Comparison of ENCODE assay signal across 9 mouse cellular contexts in the genomic region with DNA sequence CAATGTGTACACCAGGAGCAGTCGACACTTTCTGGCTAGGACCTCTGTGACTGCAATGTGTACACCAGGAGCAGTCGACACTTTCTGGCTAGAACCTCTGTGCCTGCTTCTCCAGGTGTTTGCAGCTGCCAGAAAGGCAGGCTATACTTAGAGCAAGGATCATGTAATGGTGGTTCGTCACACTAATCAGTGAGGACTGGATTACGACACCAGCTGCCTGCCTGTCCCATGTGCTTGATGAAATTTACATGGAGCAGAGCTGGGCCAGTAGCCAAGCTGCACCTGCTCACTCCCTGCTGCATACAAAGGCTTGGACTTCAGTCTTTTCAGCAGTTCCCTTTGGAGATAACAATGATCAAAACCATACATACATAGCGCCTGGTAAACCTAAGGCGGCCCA. TPM values are rescaled to one million over a fixed set of nuclear protein-coding genes. Genes with fewer than 3 reads are reported as not detected.
DNase-seq lines count a peak whose midpoint lies in the region; ATAC-seq lines count a peak whose summit lies in the region.
"Had no signal": no experiment of that assay in that cellular context is flagged by ENCODE, and none has a peak within 500 bp of the region (broad histone marks: within the 10 kb centered on the region; RNA-seq: fewer than 3 reads in every experiment).

No protein-coding gene starts in this region.

- H3K9ac ChIP-seq in forebrain, embryonic 14.5 days (ENCODE audit: low read length), result peak overlapping the region; percentile 54; the same call in 1 of the 2 replicates
- H3K9ac ChIP-seq in hindbrain, embryonic 12.5 days, result peak overlapping the region; percentile 43; the same call in 1 of the 2 replicates
- no peak overlapping the region for H3K9ac ChIP-seq in limb, embryonic 13.5 days
- peak overlapping the region; percentile 55; the same call in 1 of the 2 replicates for H3K9ac ChIP-seq in midbrain, embryonic 13.5 days (replicated peaks)

- peak; percentile 92 for ATAC-seq in forebrain, embryonic 14.5 days
- ATAC-seq in hindbrain, embryonic 12.5 days (ENCODE audit: low FRiP score), result peak; percentile 92
- peak; percentile 85 for ATAC-seq in limb, embryonic 13.5 days (ENCODE audit: low FRiP score, low read depth)
- ATAC-seq in midbrain, embryonic 13.5 days, result peak; percentile 91

- H3K9me3 ChIP-seq in forebrain, embryonic 14.5 days (replicated peaks; ENCODE audit: control insufficient read depth, low read length), result no peaks in the 10 kb centered on the region
- H3K9me3 ChIP-seq in hindbrain, embryonic 12.5 days (replicated peaks), result no peaks in the 10 kb centered on the region
- H3K9me3 ChIP-seq in limb, embryonic 13.5 days, result no peaks in the 10 kb centered on the region
- no peaks in the 10 kb centered on the region for H3K9me3 ChIP-seq in midbrain, embryonic 13.5 days
- H3K9me3 ChIP-seq: megakaryocyte, embryonic 14.5 days had no signal

- H3K27me3 ChIP-seq in forebrain, embryonic 14.5 days (replicated peaks; ENCODE audit: control insufficient read depth, insufficient read depth, low read length), result no peaks in the 10 kb centered on the region
- no peaks in the 10 kb centered on the region for H3K27me3 ChIP-seq in hindbrain, embryonic 12.5 days
- H3K27me3 ChIP-seq in limb, embryonic 13.5 days, result no peaks in the 10 kb centered on the region
- H3K27me3 ChIP-seq in midbrain, embryonic 13.5 days, result no peaks in the 10 kb centered on the region
- H3K27me3 ChIP-seq: megakaryocyte, embryonic 14.5 days had no signal

- peak overlapping the region; percentile 96 for H3K27ac ChIP-seq in forebrain, embryonic 14.5 days (ENCODE audit: low read depth, low read length)
- peak overlapping the region; percentile 95 for H3K27ac ChIP-seq in hindbrain, embryonic 12.5 days
- peak overlapping the region; percentile 97; the same call in 1 of the 2 replicates for H3K27ac ChIP-seq in limb, embryonic 13.5 days
- H3K27ac ChIP-seq in midbrain, embryonic 13.5 days, result peak overlapping the region; percentile 94

- H3K4me3 ChIP-seq in forebrain, embryonic 14.5 days (ENCODE audit: low read depth, low read length), result no peak overlapping the region
- H3K4me3 ChIP-seq in hindbrain, embryonic 12.5 days, result no peak overlapping the region
- no peak overlapping the region for H3K4me3 ChIP-seq in limb, embryonic 13.5 days
- no peak overlapping the region for H3K4me3 ChIP-seq in midbrain, embryonic 13.5 days (replicated peaks)
- H3K4me3 ChIP-seq: megakaryocyte, embryonic 14.5 days had no signal

- peaks cover 22% of the 10 kb centered on the region for H3K4me1 ChIP-seq in forebrain, embryonic 14.5 days (ENCODE audit: control insufficient read depth, insufficient read depth, low read length)
- peaks cover 45% of the 10 kb centered on the region for H3K4me1 ChIP-seq in hindbrain, embryonic 12.5 days
- H3K4me1 ChIP-seq in limb, embryonic 13.5 days, result peaks cover 57% of the 10 kb centered on the region
- H3K4me1 ChIP-seq in midbrain, embryonic 13.5 days (replicated peaks), result peaks cover 42% of the 10 kb centered on the region

- H3K4me2 ChIP-seq in forebrain, embryonic 14.5 days (ENCODE audit: low read length), result peak overlapping the region; percentile 44
- H3K4me2 ChIP-seq in hindbrain, embryonic 12.5 days (replicated peaks), result peak overlapping the region; percentile 38
- H3K4me2 ChIP-seq in limb, embryonic 13.5 days (replicated peaks), result peak overlapping the region; percentile 50
- H3K4me2 ChIP-seq in midbrain, embryonic 13.5 days (replicated peaks), result peak overlapping the region; percentile 49

- 24% methylated on average over 6 of the region's 6 CpGs for WGBS in forebrain, embryonic 14.5 days
- WGBS in hindbrain, embryonic 12.5 days, result 56% methylated on average over 6 of the region's 6 CpGs
- 27% methylated on average over 6 of the region's 6 CpGs for WGBS in limb, embryonic 13.5 days
- 31% methylated on average over 6 of the region's 6 CpGs for WGBS in midbrain, embryonic 13.5 days

- peaks cover 6% of the 10 kb centered on the region; the same call in 1 of the 2 replicates for H3K36me3 ChIP-seq in forebrain, embryonic 14.5 days (ENCODE audit: control insufficient read depth, insufficient read depth, low read length)
- H3K36me3 ChIP-seq in hindbrain, embryonic 12.5 days, result 0 out of 2 replicates have a peak, but pooled peaks cover 8% of the 10 kb centered on the region
- H3K36me3 ChIP-seq in limb, embryonic 13.5 days, result peaks cover 7% of the 10 kb centered on the region
- H3K36me3 ChIP-seq in midbrain, embryonic 13.5 days, result no peaks in the 10 kb centered on the region

- DNase-seq in urinary bladder, postnatal 14 days (ENCODE audit: low spot score), result peak; percentile 41
- DNase-seq in urinary bladder, adult 2 months (ENCODE audit: low spot score), result no peak
- peak; percentile 91 for DNase-seq in forebrain, embryonic 14.5 days (ENCODE audit: low spot score)
- DNase-seq in yolk sac, embryonic 10.5 days (ENCODE audit: low spot score), result no peak
- DNase-seq in ovary, postnatal 14 days (ENCODE audit: low spot score), result no peak

RNA-seq across cellular contexts. Expression of a gene that starts 23.7 kb away (rescaled TPM):
- polyA plus RNA-seq in urinary bladder, adult 2 months (2012; rRNA removed), result 62.7 and 79.1 TPM in 2 replicates
- 9.8 and 10.2 TPM in 2 replicates for polyA plus RNA-seq in forebrain, embryonic 14.5 days (2014; fragmentation: Nextera tagmentation; extraction: Ambion mirVana)
- 11.8 and 13.7 TPM in 2 replicates for polyA plus RNA-seq in hindbrain, embryonic 12.5 days (2016; fragmentation: Nextera tagmentation; extraction: Ambion mirVana)
- polyA plus RNA-seq in limb, embryonic 13.5 days (2015; fragmentation: Nextera tagmentation; extraction: Ambion mirVana), result 18.1 and 18.2 TPM in 2 replicates
- polyA plus RNA-seq in midbrain, embryonic 13.5 days (2015; fragmentation: Nextera tagmentation; extraction: Ambion mirVana), result 9.6 and 9.7 TPM in 2 replicates

RNA-seq across cellular contexts. Expression of a gene that starts 41.2 kb away (rescaled TPM):
- 74.7 and 77.3 TPM in 2 replicates for polyA plus RNA-seq in urinary bladder, adult 2 months (2012; rRNA removed)
- 301 and 338 TPM in 2 replicates for polyA plus RNA-seq in forebrain, embryonic 14.5 days (2014; fragmentation: Nextera tagmentation; extraction: Ambion mirVana)
- 299 and 327 TPM in 2 replicates for polyA plus RNA-seq in hindbrain, embryonic 12.5 days (2016; fragmentation: Nextera tagmentation; extraction: Ambion mirVana)
- polyA plus RNA-seq in limb, embryonic 13.5 days (2015; fragmentation: Nextera tagmentation; extraction: Ambion mirVana), result 355 and 358 TPM in 2 replicates
- 304 and 309 TPM in 2 replicates for polyA plus RNA-seq in midbrain, embryonic 13.5 days (2015; fragmentation: Nextera tagmentation; extraction: Ambion mirVana)

RNA-seq across cellular contexts. Expression of a gene that starts 59.5 kb away (rescaled TPM):
- polyA plus RNA-seq in urinary bladder, adult 2 months (2012; rRNA removed), result 5.2 and 6.0 TPM in 2 replicates
- 4.3 and 5.3 TPM in 2 replicates for polyA plus RNA-seq in forebrain, embryonic 14.5 days (2014; fragmentation: Nextera tagmentation; extraction: Ambion mirVana)
- polyA plus RNA-seq in hindbrain, embryonic 12.5 days (2016; fragmentation: Nextera tagmentation; extraction: Ambion mirVana), result 9.4 TPM in 2 replicates
- 6.7 and 7.5 TPM in 2 replicates for polyA plus RNA-seq in limb, embryonic 13.5 days (2015; fragmentation: Nextera tagmentation; extraction: Ambion mirVana)
- 6.6 and 7.3 TPM in 2 replicates for polyA plus RNA-seq in midbrain, embryonic 13.5 days (2015; fragmentation: Nextera tagmentation; extraction: Ambion mirVana)

Comparison
In these comparisons a context has a peak if more than half of its experiments do, and no peak if none do; other contexts are left out.
1. DNase-seq: peak in urinary bladder, postnatal 14 days (single experiment) and forebrain, embryonic 14.5 days (single experiment); none in urinary bladder, adult 2 months (single experiment), yolk sac, embryonic 10.5 days (single experiment) and ovary, postnatal 14 days (single experiment).
2. Peak in every context shown above with its lines, with median percentiles within 50 percentile points of each other: ATAC-seq, H3K27ac ChIP-seq and H3K4me2 ChIP-seq.